Mouse (Mus musculus) forebrain, embryonic 10.5 days (tissue): ENCODE data around the gene Klk12. TPM values are rescaled to one million over a fixed set of nuclear protein-coding genes. Genes with fewer than 3 reads are reported as not detected.

Experiments used
- DNase-seq: peaks from one replicate; pipeline ENCODE4 v3.0.0-alpha.2; 2017; ENCODE audit warnings: low spot score; ENCODE audit errors: extremely low spot score
- H3K27ac ChIP-seq: fragments of 300-500 bp; sonication (generic); 2 replicates; pipeline ENCODE4 v1.5.1; 2016; ENCODE audit warnings: mild to moderate bottlenecking
- H3K27me3 ChIP-seq: fragments of 300-500 bp; sonication (generic); 2 replicates; pipeline ENCODE4 v1.6.1; 2016; ENCODE audit warnings: mild to moderate bottlenecking; ENCODE audit not compliant: poor library complexity, severe bottlenecking
- H3K36me3 ChIP-seq: fragments of 300-500 bp; sonication (generic); replicated peaks from 2 replicates; pipeline ENCODE4 v1.6.1; 2016; ENCODE audit warnings: mild to moderate bottlenecking, moderate library complexity
- H3K4me1 ChIP-seq: fragments of 300-500 bp; sonication (generic); 2 replicates; pipeline ENCODE4 v1.6.1; 2016
- H3K4me3 ChIP-seq: fragments of 300-500 bp; sonication (generic); 2 replicates; pipeline ENCODE4 v1.5.1; 2016; ENCODE audit warnings: mild to moderate bottlenecking, moderate library complexity
- H3K9me3 ChIP-seq: fragments of 300-500 bp; sonication (generic); 2 replicates; pipeline ENCODE4 v1.6.1; 2016; ENCODE audit warnings: mild to moderate bottlenecking, moderate library complexity
- WGBS: fragments of 180-500 bp; shearing (Covaris S2); methylation state at CpG from one replicate; pipeline ENCODE4 v1.1.7; 2016; 5-methylcytosine and 5-hydroxymethylcytosine counted together
- polyA plus RNA-seq: library from polyadenylated mRNA; unstranded; fragments of >200 nt; fragmentation: Nextera tagmentation; extraction: Ambion mirVana; gene quantifications from 2 replicates; pipeline ENCODE4 v1.2.1, GENCODE M21; 2016

Gene Klk12
- not detected in 2 replicates for polyA plus RNA-seq

DNA sequence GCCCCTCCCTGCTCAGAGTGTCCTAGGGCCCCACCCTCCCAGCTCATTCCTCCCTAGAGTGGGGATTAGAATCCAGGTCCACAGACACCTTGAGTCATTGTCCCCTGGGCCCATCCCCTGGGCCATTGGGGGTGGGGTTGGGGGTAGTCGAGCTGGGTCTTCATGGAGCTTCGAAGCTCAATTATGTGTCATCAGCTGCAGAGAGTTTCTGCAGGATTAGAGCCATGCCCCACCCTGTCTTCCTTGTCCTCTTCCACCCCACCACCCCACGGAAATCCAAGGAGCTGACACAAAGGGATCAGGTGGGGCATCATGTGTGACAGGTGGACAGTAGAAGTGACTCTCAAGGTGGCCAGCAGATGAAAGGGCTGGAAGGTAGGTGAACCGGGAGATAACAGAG, at the start of gene Klk12:
TSS of gene Klk12 (plus strand) at position 301 of the 400 bp plus-strand sequence.
- DNase-seq: no peak
- Histone ChIP-seq H3K4me3 (no peak within 1 kb of the TSS), H3K27me3 (no peaks in the 10 kb centered on the region), H3K4me1 (no peaks in the 10 kb centered on the region), H3K36me3 (no peaks in the 10 kb centered on the region), H3K9me3 (peaks cover 3% of the 10 kb centered on the region; the same call in 1 of the 2 replicates), H3K27ac (no peak within 1 kb of the TSS)
- WGBS: 87% methylated on average over 4 of the region's 4 CpGs

DNA sequence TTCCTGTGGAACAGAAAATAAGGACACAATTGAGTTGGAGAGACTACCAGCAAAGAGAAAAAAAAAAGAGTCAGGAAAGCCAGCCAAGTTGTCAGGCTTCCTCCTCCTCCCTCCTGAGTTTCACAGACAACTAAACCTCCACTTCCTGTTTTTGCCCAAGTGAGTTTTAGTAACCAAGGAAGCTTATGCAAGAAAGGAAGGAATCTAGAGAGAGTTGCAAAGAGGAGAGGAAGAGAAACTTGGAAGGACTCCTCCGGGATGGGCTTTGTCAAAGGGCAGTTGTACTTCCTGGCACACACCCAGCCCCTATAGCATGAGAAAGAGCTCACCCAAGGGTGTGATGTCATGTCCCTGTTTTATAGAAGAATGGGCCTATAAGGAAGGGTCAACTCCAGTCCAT, 20.9 kb upstream of the Klk12 start:
- no peak overlapping the region for H3K27ac ChIP-seq
- H3K4me3 ChIP-seq: no peak overlapping the region
- H3K9me3 ChIP-seq: no peaks in the 10 kb centered on the region
- no peaks in the 10 kb centered on the region for H3K4me1 ChIP-seq
- DNase-seq: no peak
- no peaks in the 10 kb centered on the region for H3K36me3 ChIP-seq
- 76% methylated on average over 1 of the region's 1 CpGs for WGBS
- H3K27me3 ChIP-seq: no peaks in the 10 kb centered on the region

DNA sequence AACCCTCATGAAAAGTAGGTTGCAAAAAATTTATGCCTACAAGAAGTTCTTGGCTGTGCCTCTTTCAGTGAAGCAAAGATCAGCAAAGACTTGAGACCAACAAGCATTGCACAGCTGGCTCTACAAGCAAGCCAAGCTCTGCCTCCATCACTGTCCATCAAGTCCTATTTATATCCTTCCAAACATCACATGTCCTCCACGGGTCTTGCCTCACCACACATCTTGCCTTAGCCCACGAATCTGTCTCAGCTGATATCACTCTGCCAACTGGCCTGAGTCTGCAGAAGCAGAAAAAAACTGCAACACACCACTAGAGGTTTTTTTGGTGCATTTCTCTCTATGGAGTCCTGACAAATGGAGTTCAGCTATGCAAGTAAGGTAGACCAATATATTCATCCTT, 15.9 kb upstream of the Klk12 start:
- 82% methylated on average over 2 of the region's 2 CpGs for whole genome bisulfite sequencing
- H3K36me3 ChIP-seq: no peaks in the 10 kb centered on the region
- no peaks in the 10 kb centered on the region for H3K4me1 ChIP-seq
- no peaks in the 10 kb centered on the region for H3K9me3 ChIP-seq
- H3K27me3 ChIP-seq: no peaks in the 10 kb centered on the region
- no peak for DNase-seq
- no peak overlapping the region for H3K27ac ChIP-seq
- H3K4me3 ChIP-seq: no peak overlapping the region

- H3K36me3 ChIP-seq: no peaks in the 10 kb centered on the region
- WGBS: 51% methylated on average over 8 of the region's 8 CpGs
- H3K27me3 ChIP-seq: no peaks in the 10 kb centered on the region
- peaks cover 3% of the 10 kb centered on the region; the same call in 1 of the 2 replicates for H3K9me3 ChIP-seq
- H3K4me3 ChIP-seq: no peak overlapping the region
- no peaks in the 10 kb centered on the region for H3K4me1 ChIP-seq
- H3K27ac ChIP-seq: no peak overlapping the region
- peak; percentile 13 for DNase-seq
Observed at GRCm38 (mm10) chr7:43766484-43766883, 2.2 kb upstream of the Klk12 start.

- DNase-seq: peak; percentile 7
- H3K4me1 ChIP-seq: peaks cover 4% of the 10 kb centered on the region
- no peaks in the 10 kb centered on the region for H3K36me3 ChIP-seq
- 91% methylated on average over 8 of the region's 8 CpGs for WGBS
- H3K9me3 ChIP-seq: peaks cover 3% of the 10 kb centered on the region; the same call in 1 of the 2 replicates
- no peak overlapping the region for H3K27ac ChIP-seq
- no peaks in the 10 kb centered on the region for H3K27me3 ChIP-seq
- H3K4me3 ChIP-seq: no peak overlapping the region
Observed at GRCm38 (mm10) chr7:43769636-43770035, 939 bp downstream of the Klk12 start.

- DNase-seq: no peak
- 93% methylated on average over 10 of the region's 10 CpGs for WGBS
- H3K9me3 ChIP-seq: peaks cover 3% of the 10 kb centered on the region; the same call in 1 of the 2 replicates
Observed at GRCm38 (mm10) chr7:43770701-43771100, 2.0 kb downstream of the Klk12 start.

GRCm38 (mm10) chr7:43771916-43772315, 3.2 kb downstream of the Klk12 start:
- Histone ChIP-seq H3K27me3 (no peaks in the 10 kb centered on the region), H3K27ac (no peak overlapping the region), H3K9me3 (peaks cover 3% of the 10 kb centered on the region; the same call in 1 of the 2 replicates), H3K36me3 (no peaks in the 10 kb centered on the region), H3K4me1 (peaks cover 16% of the 10 kb centered on the region), H3K4me3 (no peak overlapping the region)
- peak; percentile 10 for DNase-seq
- 93% methylated on average over 6 of the region's 6 CpGs for WGBS

More at GRCm38 (mm10) chr7:43770701-43771100, 2.0 kb downstream of the Klk12 start:
- peaks cover 15% of the 10 kb centered on the region for H3K4me1 ChIP-seq
- no peak overlapping the region for H3K27ac ChIP-seq
- no peaks in the 10 kb centered on the region for H3K27me3 ChIP-seq
- no peak overlapping the region for H3K4me3 ChIP-seq
- H3K36me3 ChIP-seq: no peaks in the 10 kb centered on the region

DNA sequence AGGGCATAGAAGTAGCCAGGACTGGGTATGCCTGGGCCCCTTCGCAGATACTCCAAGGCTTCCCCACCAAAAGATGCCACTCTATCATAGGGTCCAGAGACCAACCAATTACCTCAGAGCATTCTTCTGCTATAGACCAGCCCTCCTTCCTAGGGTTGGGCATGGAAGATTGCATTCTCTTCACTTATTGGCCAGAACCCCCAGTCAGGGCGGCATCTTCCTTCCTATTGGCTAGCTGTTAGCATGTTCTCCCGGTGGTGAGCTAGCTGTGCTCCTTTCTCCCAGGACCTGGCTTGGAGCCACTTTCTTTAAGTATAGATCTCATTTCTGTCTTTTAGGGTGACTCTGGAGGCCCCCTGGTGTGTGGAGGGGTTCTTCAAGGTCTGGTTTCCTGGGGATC, 4.2 kb downstream of the Klk12 start:
- H3K4me3 ChIP-seq: no peak overlapping the region
- WGBS: 74% methylated on average over 3 of the region's 3 CpGs
- peaks cover 16% of the 10 kb centered on the region for H3K4me1 ChIP-seq
- peaks cover 3% of the 10 kb centered on the region; the same call in 1 of the 2 replicates for H3K9me3 ChIP-seq
- peak; percentile 9 for DNase-seq
- H3K27me3 ChIP-seq: no peaks in the 10 kb centered on the region
- H3K36me3 ChIP-seq: no peaks in the 10 kb centered on the region
- H3K27ac ChIP-seq: no peak overlapping the region

GRCm38 (mm10) chr7:43774364-43774763, 5.7 kb downstream of the Klk12 start, which contains the start of gene Klk11:
Klk11 (plus strand) TSS chr7:43774604.
- H3K27ac ChIP-seq: peak within 1 kb of the TSS; percentile 80
- WGBS: 87% methylated on average over 5 of the region's 5 CpGs
- H3K9me3 ChIP-seq: no peaks in the 10 kb centered on the region
- peaks cover 16% of the 10 kb centered on the region for H3K4me1 ChIP-seq
- no peaks in the 10 kb centered on the region for H3K27me3 ChIP-seq
- peak; percentile 10 for DNase-seq
- no peaks in the 10 kb centered on the region for H3K36me3 ChIP-seq
- no peak within 1 kb of the TSS for H3K4me3 ChIP-seq

DNA sequence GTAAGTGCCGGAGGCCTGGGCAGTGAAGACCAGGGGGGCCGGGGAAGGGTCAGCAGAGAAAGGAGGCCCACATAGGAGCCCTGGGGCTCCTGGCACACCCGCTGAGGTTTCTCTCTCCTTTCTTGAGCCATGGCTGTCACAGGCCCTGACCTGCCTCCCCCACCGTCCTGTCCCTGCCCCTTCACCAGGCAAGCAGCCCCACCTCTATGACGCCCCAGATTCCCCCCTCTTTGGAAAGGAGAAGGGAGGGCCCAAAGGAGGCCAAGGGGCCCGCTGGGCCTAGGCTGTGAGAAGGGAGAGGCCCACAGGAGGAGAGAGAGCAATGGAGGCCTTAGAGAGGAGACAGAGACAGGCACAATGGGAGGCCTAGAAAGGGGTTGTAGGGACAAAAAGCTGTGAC, 6.1 kb downstream of the Klk12 start:
- H3K27me3 ChIP-seq: no peaks in the 10 kb centered on the region
- H3K9me3 ChIP-seq: no peaks in the 10 kb centered on the region
- no peaks in the 10 kb centered on the region for H3K36me3 ChIP-seq
- DNase-seq: peak; percentile 13
- H3K4me1 ChIP-seq: peaks cover 16% of the 10 kb centered on the region
- H3K4me3 ChIP-seq: no peak overlapping the region
- 51% methylated on average over 6 of the region's 6 CpGs for WGBS
- H3K27ac ChIP-seq: peak overlapping the region; percentile 80

DNA sequence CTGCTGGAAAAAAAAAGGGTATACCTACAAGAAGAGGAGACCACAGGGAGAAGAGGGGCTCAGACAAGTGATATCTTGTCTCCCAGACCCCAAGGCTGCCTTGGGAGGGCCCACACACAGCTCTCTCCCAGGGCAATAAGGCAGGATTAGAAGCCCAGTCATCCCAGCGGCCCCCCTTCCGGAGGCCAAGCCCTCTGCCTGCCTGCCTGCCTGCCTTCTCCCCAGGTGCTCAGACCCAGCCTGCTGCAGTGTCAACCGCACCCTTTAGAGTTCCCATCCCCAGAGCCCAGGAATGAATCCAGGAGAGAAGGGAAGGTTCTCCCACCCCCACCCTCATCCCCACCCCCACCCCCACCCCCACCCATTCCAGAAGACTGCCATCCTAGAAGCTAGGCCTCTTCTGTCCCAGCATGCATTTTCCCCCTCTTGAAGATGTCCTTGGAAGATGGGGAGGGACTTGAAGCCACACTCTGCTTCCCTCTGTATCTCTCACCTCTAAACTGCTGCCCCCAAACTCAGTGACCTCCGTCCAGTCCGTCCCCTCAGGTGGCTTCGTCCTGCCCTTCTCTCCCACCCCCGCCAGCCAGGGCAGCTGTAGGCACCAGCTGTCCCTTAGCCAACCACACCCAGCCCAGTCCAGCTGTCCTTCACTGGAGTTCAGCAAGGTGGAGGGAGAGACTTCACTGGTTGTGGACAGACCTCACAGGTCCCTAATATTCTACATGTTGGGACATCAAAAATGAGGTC, 6.8 kb downstream of the Klk12 start:
- Histone ChIP-seq H3K9me3 (no peaks in the 10 kb centered on the region), H3K4me1 (peaks cover 16% of the 10 kb centered on the region), H3K4me3 (no peak overlapping the region), H3K36me3 (no peaks in the 10 kb centered on the region), H3K27me3 (no peaks in the 10 kb centered on the region), H3K27ac (peak overlapping the region; percentile 80)
- 39% methylated on average over 7 of the region's 7 CpGs for whole genome bisulfite sequencing
- DNase-seq: peak; percentile 7

GRCm38 (mm10) chr7:43776506-43776905, 7.8 kb downstream of the Klk12 start:
- H3K4me1 ChIP-seq: peaks cover 16% of the 10 kb centered on the region
- H3K27me3 ChIP-seq: no peaks in the 10 kb centered on the region
- no peak overlapping the region for H3K4me3 ChIP-seq
- H3K36me3 ChIP-seq: no peaks in the 10 kb centered on the region
- WGBS: 79% methylated on average over 5 of the region's 5 CpGs
- H3K9me3 ChIP-seq: no peaks in the 10 kb centered on the region
- H3K27ac ChIP-seq: no peak overlapping the region
- DNase-seq: no peak

GRCm38 (mm10) chr7:43777423-43777822, 8.7 kb downstream of the Klk12 start:
- no peaks in the 10 kb centered on the region for H3K9me3 ChIP-seq
- peak; percentile 7 for DNase-seq
- peaks cover 19% of the 10 kb centered on the region for H3K4me1 ChIP-seq
- H3K27ac ChIP-seq: no peak overlapping the region
- WGBS: 92% methylated on average over 12 of the region's 12 CpGs
- no peaks in the 10 kb centered on the region for H3K27me3 ChIP-seq
- H3K36me3 ChIP-seq: no peaks in the 10 kb centered on the region
- no peak overlapping the region for H3K4me3 ChIP-seq
